Mouse (Mus musculus) small intestine, adult 2 months (tissue): ENCODE results near the gene Abhd16a.

Source experiments
- CTCF ChIP-seq: fragments of 200-500 bp; IDR thresholded peaks from 2 replicates; pipeline ENCODE4 v1.5.1; 2012; ENCODE audit warnings: low read depth, mild to moderate bottlenecking, control low read depth, inconsistent platforms, low read length, moderate library complexity, mixed read lengths; ENCODE audit not compliant: insufficient replicate concordance, insufficient read length; ENCODE audit errors: extremely low read depth
- POLR2A ChIP-seq: fragments of 200-500 bp; IDR thresholded peaks from 2 replicates; pipeline ENCODE4 v1.6.1; 2012; ENCODE audit warnings: low read depth, mild to moderate bottlenecking, control low read depth, inconsistent platforms, low read length, moderate library complexity

DNA sequence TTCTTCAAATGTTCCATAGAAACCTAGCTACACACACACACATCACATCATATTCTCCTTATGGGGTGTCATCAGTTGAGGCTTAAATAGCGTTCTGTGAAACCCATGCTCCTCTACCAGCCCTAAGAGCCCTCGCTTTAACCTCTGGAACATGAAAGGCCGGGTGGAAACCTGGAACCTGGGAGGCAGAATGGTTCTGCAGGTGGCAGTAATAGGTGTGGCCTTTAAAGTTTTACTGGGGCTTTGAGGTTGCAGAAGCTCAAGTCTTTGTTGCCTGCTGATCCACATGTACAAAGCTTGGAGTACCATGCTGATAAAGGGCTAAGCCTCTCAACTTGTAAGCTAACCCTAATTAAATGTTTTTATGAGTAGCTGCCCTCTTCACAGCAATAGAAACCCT is 58.3 kb downstream of the Abhd16a start:
- no peak for TF ChIP-seq CTCF
- TF ChIP-seq POLR2A, result no peak
